In the genomic region with DNA sequence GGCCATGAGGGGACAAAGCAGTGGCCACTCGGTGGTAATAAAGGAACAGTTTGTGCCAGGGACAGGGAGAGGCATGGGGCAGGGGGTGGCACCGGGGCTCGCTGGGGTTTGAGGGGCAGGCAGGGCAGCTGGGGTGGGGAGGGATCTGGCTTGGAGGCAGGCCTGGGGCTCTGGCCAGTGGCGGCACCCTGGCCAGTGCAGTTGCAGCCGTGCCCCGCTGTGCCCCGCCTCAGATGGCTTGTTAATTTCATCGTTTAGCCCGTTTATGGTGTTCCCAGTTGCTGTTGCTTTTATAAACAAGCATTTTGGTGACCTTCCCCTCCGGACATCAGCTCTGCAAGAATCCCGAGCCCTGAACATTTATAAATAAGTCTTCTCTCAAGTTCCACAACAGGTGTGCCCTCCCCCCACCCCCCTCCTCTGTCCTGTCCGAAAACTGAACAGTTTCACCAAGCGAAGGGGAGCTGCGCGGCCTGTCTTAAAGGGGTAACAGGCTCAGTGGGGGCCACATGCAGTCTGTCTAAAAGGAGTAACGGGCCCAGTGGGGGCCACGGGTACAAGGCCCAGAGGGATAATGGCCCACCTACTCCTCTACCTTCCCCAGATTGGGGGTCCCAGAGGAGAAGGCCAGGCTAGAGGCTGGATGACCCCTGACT, we compare ENCODE assay signal across 20 mouse cellular contexts. TPM values are rescaled to one million over a fixed set of nuclear protein-coding genes. Genes with fewer than 3 reads are reported as not detected.
A peak's percentile ranks its signal among the peaks of the same experiment; 100 is the strongest.
DNase-seq lines count a peak whose midpoint lies in the region; ATAC-seq lines count a peak whose summit lies in the region.
"Had no signal": no experiment of that assay in that cellular context is flagged by ENCODE, and none has a peak within 500 bp of the region (broad histone marks: within the 10 kb centered on the region; RNA-seq: fewer than 3 reads in every experiment).

No protein-coding gene starts in this region.

- no peaks in the 10 kb centered on the region for H3K36me3 ChIP-seq in kidney, embryonic 15.5 days
- no peaks in the 10 kb centered on the region for H3K36me3 ChIP-seq in limb, embryonic 12.5 days
- H3K36me3 ChIP-seq: midbrain, embryonic 12.5 days; neural tube, embryonic 12.5 days had no signal

- 0 out of 2 replicates have a peak, but pooled peaks cover 14% of the 10 kb centered on the region for H3K27me3 ChIP-seq in kidney, embryonic 15.5 days
- peaks cover 11% of the 10 kb centered on the region; the same call in 1 of the 2 replicates for H3K27me3 ChIP-seq in limb, embryonic 12.5 days
- H3K27me3 ChIP-seq: neural tube, embryonic 12.5 days had no signal

- no peak overlapping the region for H3K4me3 ChIP-seq in kidney, embryonic 15.5 days (replicated peaks)
- no peak overlapping the region for H3K4me3 ChIP-seq in limb, embryonic 12.5 days (replicated peaks)
- H3K4me3 ChIP-seq: midbrain, embryonic 12.5 days; neural tube, embryonic 12.5 days had no signal

- no peak overlapping the region for H3K4me2 ChIP-seq in kidney, embryonic 15.5 days
- peak overlapping the region; percentile 4 for H3K4me2 ChIP-seq in limb, embryonic 12.5 days
- H3K4me2 ChIP-seq: heart, embryonic 11.5 days; midbrain, embryonic 12.5 days; neural tube, embryonic 12.5 days had no signal

- peaks cover 13% of the 10 kb centered on the region for H3K4me1 ChIP-seq in kidney, embryonic 15.5 days
- peaks cover 24% of the 10 kb centered on the region for H3K4me1 ChIP-seq in limb, embryonic 12.5 days (replicated peaks)

- intact Hi-C loops in gastrocnemius, postnatal 36 days (cut with DNase I), result loop anchor here (1.0 kb wide), 1 partner anchor 51 kb away; the partner anchor contains the start of gene Casz1

- H3K9ac ChIP-seq in kidney, embryonic 15.5 days, result no peak overlapping the region
- H3K9ac ChIP-seq in limb, embryonic 12.5 days (replicated peaks), result peak overlapping the region; percentile 28; the same call in 1 of the 2 replicates
- H3K9ac ChIP-seq: forebrain, postnatal 0 days; midbrain, embryonic 12.5 days had no signal

- peak; percentile 58 for DNase-seq in gastrocnemius, adult 18-20 months (ENCODE audit: low spot score)
- DNase-seq in gastrocnemius, postnatal 36 days, result no peak
- no peak for DNase-seq in kidney, postnatal 14 days
- DNase-seq in spleen, postnatal 10 days (ENCODE audit: low spot score in 2 of 2), result no peak
- DNase-seq in adrenal gland, postnatal 14 days, result no peak
- DNase-seq in kidney, adult 8-10 months, result no peak
- DNase-seq: cerebellum, adult 9-11 months; forebrain, postnatal 0 days; heart, postnatal 36 days; kidney, adult 18-20 months; kidney, postnatal 25 days; liver; lung, postnatal 10 days; thymus, postnatal 36 days had no signal

- H3K27ac ChIP-seq in kidney, embryonic 15.5 days, result no peak overlapping the region
- no peak overlapping the region; the same call in 1 of the 2 replicates for H3K27ac ChIP-seq in limb, embryonic 12.5 days
- H3K27ac ChIP-seq: midbrain, embryonic 12.5 days; neural tube, embryonic 12.5 days had no signal

- ATAC-seq in kidney, embryonic 15.5 days (replicated peaks; ENCODE audit: low FRiP score), result peak; percentile 16; the same call in 1 of the 2 replicates
- peak; percentile 24; the same call in 1 of the 2 replicates for ATAC-seq in limb, embryonic 12.5 days (ENCODE audit: insufficient number of reproducible peaks, insufficient read depth, low FRiP score, low TSS enrichment, low read depth)
- ATAC-seq: CD4-positive, CD25-positive, alpha-beta regulatory T cell, adult 4 months; forebrain, postnatal 0 days had no signal

- no peaks in the 10 kb centered on the region for H3K9me3 ChIP-seq in kidney, embryonic 15.5 days (replicated peaks)
- no peaks in the 10 kb centered on the region for H3K9me3 ChIP-seq in limb, embryonic 12.5 days
- H3K9me3 ChIP-seq: midbrain, embryonic 12.5 days; neural tube, embryonic 12.5 days had no signal

- 56% methylated on average over 17 of the region's 17 CpGs for WGBS in kidney, embryonic 15.5 days
- WGBS in limb, embryonic 12.5 days, result 29% methylated on average over 17 of the region's 17 CpGs

RNA-seq across cellular contexts. Expression of gene Casz1, which starts 51.0 kb away (rescaled TPM):
- 10 to 100 TPM; 37.9 to 44.4 TPM for total RNA-seq in gastrocnemius, adult 18-20 months (2021)
- 10 to 100 TPM; 24.8 to 45.6 TPM for total RNA-seq in gastrocnemius, postnatal 36 days (2021)
- polyA plus RNA-seq in kidney, embryonic 15.5 days (2015; fragmentation: Nextera tagmentation; extraction: Ambion mirVana), result 7.1 and 7.3 TPM in 2 replicates
- polyA plus RNA-seq in limb, embryonic 12.5 days (2016; fragmentation: Nextera tagmentation; extraction: Ambion mirVana), result 3.9 and 4.7 TPM in 2 replicates
- total RNA-seq in adrenal gland, postnatal 14 days (2021), result 7.0 and 7.2 TPM in 2 replicates
